Mouse (Mus musculus) myocyte (in vitro differentiated cells): ENCODE data around the gene Trhr2.

Source experiments
- E2F4 ChIP-seq: IDR thresholded peaks from one replicate; pipeline ENCODE4 v1.6.1; 2011; ENCODE audit warnings: mild to moderate bottlenecking, control low read depth, moderate library complexity; ENCODE audit not compliant: insufficient read depth
- MAX ChIP-seq: IDR thresholded peaks from one replicate; pipeline ENCODE4 v1.6.1; 2011; ENCODE audit warnings: low read depth, mild to moderate bottlenecking, control low read depth
- POLR2A ChIP-seq: IDR thresholded peaks from one replicate; pipeline ENCODE4 v1.6.1; 2011; ENCODE audit warnings: low read depth, mild to moderate bottlenecking, control low read depth, moderate library complexity; ENCODE audit not compliant: insufficient read length
- SRF ChIP-seq: IDR thresholded peaks from one replicate; pipeline ENCODE4 v1.6.1; 2011; ENCODE audit warnings: low read depth; ENCODE audit not compliant: control insufficient read depth, insufficient read length
- TCF12 ChIP-seq: IDR thresholded peaks from one replicate; pipeline ENCODE4 v1.6.1; 2011; ENCODE audit warnings: mild to moderate bottlenecking, control low read depth; ENCODE audit not compliant: poor library complexity, insufficient read depth, severe bottlenecking

GRCm38 (mm10) chr8:122322792-122323191 is 37.8 kb downstream of the Trhr2 start:
- TF ChIP-seq E2F4 (no peak), POLR2A (no peak), SRF (no peak), MAX (no peak), TCF12 (no peak)
